In the genomic region with DNA sequence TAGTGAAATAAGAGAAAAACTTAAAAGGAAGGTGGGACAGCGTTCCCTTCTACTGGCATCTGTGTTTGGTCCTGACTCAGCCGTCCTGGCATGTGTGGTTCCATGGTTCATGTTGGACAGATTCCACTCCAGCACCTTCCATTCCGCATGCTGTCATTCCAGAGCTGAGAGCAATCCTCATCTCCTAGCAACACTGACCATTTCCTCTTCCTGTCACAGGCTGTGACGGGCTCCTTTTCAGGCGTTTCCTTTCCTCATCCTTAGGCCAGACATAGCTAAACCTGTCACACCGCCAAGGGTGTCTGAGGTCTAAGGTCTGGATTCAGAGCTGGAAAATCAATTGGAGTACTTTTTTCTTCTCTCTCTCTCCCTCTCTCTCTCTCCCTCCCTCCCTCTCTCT, we compare ENCODE assay signal across 12 mouse cellular contexts. TPM values are rescaled to one million over a fixed set of nuclear protein-coding genes. Genes with fewer than 3 reads are reported as not detected.
DNase-seq lines count a peak whose midpoint lies in the region; ATAC-seq and TF ChIP-seq lines count a peak whose summit lies in the region.
"Had no signal": no experiment of that assay in that cellular context is flagged by ENCODE, and none has a peak within 500 bp of the region (broad histone marks: within the 10 kb centered on the region; RNA-seq: fewer than 3 reads in every experiment).

No protein-coding gene starts in this region.

- peak; percentile 24 for DNase-seq in liver, adult 2 months (ENCODE audit: extremely low read depth, low read depth, low spot score)
- peak; percentile 98 for DNase-seq in heart, adult 11 months
- DNase-seq in kidney, adult 9 months: peak; percentile 53
- DNase-seq: cerebellum, adult 8-10 months had no signal

- H3K36me3 ChIP-seq in liver, adult 2 months (ENCODE audit: control insufficient read depth, insufficient read depth, low read length): no peaks in the 10 kb centered on the region
- no peaks in the 10 kb centered on the region for H3K36me3 ChIP-seq in liver, embryonic 12.5 days
- no peaks in the 10 kb centered on the region for H3K36me3 ChIP-seq in myocyte (ENCODE audit: control insufficient read depth, insufficient read depth)
- H3K36me3 ChIP-seq in midbrain, embryonic 13.5 days: no peaks in the 10 kb centered on the region
- H3K36me3 ChIP-seq: neural tube, embryonic 12.5 days had no signal

- H3K27ac ChIP-seq in liver, adult 2 months (replicated peaks; ENCODE audit: insufficient read depth, low read depth, low read length): no peak overlapping the region
- no peak overlapping the region for H3K27ac ChIP-seq in liver, embryonic 12.5 days
- H3K27ac ChIP-seq in midbrain, embryonic 13.5 days: no peak overlapping the region
- H3K27ac ChIP-seq: liver, embryonic 14.5 days; neural tube, embryonic 12.5 days had no signal

- H3K4me1 ChIP-seq in liver, adult 2 months (ENCODE audit: control insufficient read depth, insufficient read depth, low read length): no peaks in the 10 kb centered on the region
- H3K4me1 ChIP-seq in liver, embryonic 12.5 days: no peaks in the 10 kb centered on the region
- H3K4me1 ChIP-seq in midbrain, embryonic 13.5 days (replicated peaks): no peaks in the 10 kb centered on the region
- H3K4me1 ChIP-seq: neural tube, embryonic 12.5 days had no signal

- H3K9ac ChIP-seq in liver, adult 2 months (ENCODE audit: low read depth, low read length): no peak overlapping the region
- H3K9ac ChIP-seq in liver, embryonic 12.5 days: no peak overlapping the region
- H3K9ac ChIP-seq in midbrain, embryonic 13.5 days (replicated peaks): no peak overlapping the region
- H3K9ac ChIP-seq: liver, embryonic 14.5 days; neural tube, embryonic 12.5 days had no signal

- TF ChIP-seq POLR2A in liver, adult 2 months (IDR thresholded peaks at IDR 0.05; ENCODE audit: extremely low read depth, insufficient read depth, low read length): no peak
- TF ChIP-seq POLR2A in myocyte (IDR thresholded peaks at IDR 0.05; ENCODE audit: insufficient read length, low read depth): no peak

- H3K79me2 ChIP-seq in liver, adult 2 months (ENCODE audit: control insufficient read depth, insufficient read depth, low read length): no peaks in the 10 kb centered on the region
- H3K79me2 ChIP-seq in myocyte (ENCODE audit: control insufficient read depth, insufficient read depth): no peaks in the 10 kb centered on the region

- H3K4me2 ChIP-seq in liver, embryonic 12.5 days: no peak overlapping the region
- H3K4me2 ChIP-seq in myocyte (ENCODE audit: low read depth): peak overlapping the region; percentile 31
- no peak overlapping the region for H3K4me2 ChIP-seq in midbrain, embryonic 13.5 days (replicated peaks)
- H3K4me2 ChIP-seq: neural tube, embryonic 12.5 days had no signal

- no peaks in the 10 kb centered on the region for H3K27me3 ChIP-seq in liver, adult 2 months (ENCODE audit: control insufficient read depth, insufficient read depth, low read length)
- H3K27me3 ChIP-seq in liver, embryonic 12.5 days (replicated peaks): no peaks in the 10 kb centered on the region
- no peaks in the 10 kb centered on the region for H3K27me3 ChIP-seq in myocyte (ENCODE audit: control insufficient read depth, insufficient read depth, insufficient read length)
- no peaks in the 10 kb centered on the region for H3K27me3 ChIP-seq in midbrain, embryonic 13.5 days
- H3K27me3 ChIP-seq: neural tube, embryonic 12.5 days had no signal

- 57% methylated on average over 6 of the region's 6 CpGs for WGBS in liver, adult 2 months
- 28% methylated on average over 6 of the region's 6 CpGs for WGBS in liver, embryonic 12.5 days (ENCODE audit: insufficient replicate concordance)
- 66% methylated on average over 6 of the region's 6 CpGs for WGBS in midbrain, embryonic 13.5 days

- no peak overlapping the region for H3K4me3 ChIP-seq in liver, adult 2 months (ENCODE audit: insufficient read depth, low read depth, low read length)
- no peak overlapping the region for H3K4me3 ChIP-seq in liver, embryonic 12.5 days
- no peak overlapping the region for H3K4me3 ChIP-seq in myocyte
- H3K4me3 ChIP-seq in midbrain, embryonic 13.5 days (replicated peaks): no peak overlapping the region
- H3K4me3 ChIP-seq: neural tube, embryonic 12.5 days had no signal

- ATAC-seq in liver, embryonic 12.5 days: no peak
- no peak for ATAC-seq in erythroblast, adult 5-6 weeks (replicated peaks; ENCODE audit: low FRiP score, poor library complexity, severe bottlenecking)
- no peak for ATAC-seq in granulocyte monocyte progenitor cell, adult 5-6 weeks (replicated peaks; ENCODE audit: poor library complexity, severe bottlenecking)
- no peak for ATAC-seq in midbrain, embryonic 13.5 days

- H3ac ChIP-seq in myocyte (ENCODE audit: control insufficient read depth, insufficient read length): no peak overlapping the region

- H3K9me3 ChIP-seq in liver, embryonic 12.5 days (replicated peaks): no peaks in the 10 kb centered on the region
- no peaks in the 10 kb centered on the region for H3K9me3 ChIP-seq in midbrain, embryonic 13.5 days
- H3K9me3 ChIP-seq: neural tube, embryonic 12.5 days had no signal

- no peak for TF ChIP-seq CTCF in liver, adult 2 months (IDR thresholded peaks at IDR 0.05; ENCODE audit: low read depth, low read length)

TF ChIP-seq in myocyte, 11 proteins besides CTCF, POLR2A, EP300 and RAD21:
- no peak for TF ChIP-seq SRF (IDR thresholded peaks at IDR 0.05; ENCODE audit: control insufficient read depth, insufficient read length, low read depth)
- TF ChIP-seq CEBPB (IDR thresholded peaks at IDR 0.05; ENCODE audit: insufficient read depth, poor library complexity, severe bottlenecking): no peak
- TF ChIP-seq TCF3 (IDR thresholded peaks at IDR 0.05; ENCODE audit: insufficient read length, low read depth): no peak
- no peak for TF ChIP-seq POLR2AphosphoS2 (IDR thresholded peaks at IDR 0.05; ENCODE audit: insufficient read length, low read depth)
- TF ChIP-seq E2F4 (IDR thresholded peaks at IDR 0.05; ENCODE audit: insufficient read depth): no peak
- no peak for TF ChIP-seq MYOG (IDR thresholded peaks at IDR 0.05; ENCODE audit: control insufficient read depth in 1 of 3, insufficient read depth in 1 of 3, insufficient read length in 2 of 3, low read depth in 2 of 3)
- no peak for TF ChIP-seq MYOD1 (IDR thresholded peaks at IDR 0.05; ENCODE audit: control insufficient read depth in 1 of 3, insufficient read length in 2 of 3, low read depth in 2 of 3)
- no peak for TF ChIP-seq USF1 (IDR thresholded peaks at IDR 0.05; ENCODE audit: low read depth)
- no peak for TF ChIP-seq TCF12 (IDR thresholded peaks at IDR 0.05; ENCODE audit: insufficient read depth, poor library complexity, severe bottlenecking)
- TF ChIP-seq MAX (IDR thresholded peaks at IDR 0.05; ENCODE audit: low read depth): no peak
- no peak for TF ChIP-seq REST (IDR thresholded peaks at IDR 0.05; ENCODE audit: insufficient read depth, insufficient read length)
TF ChIP-seq in myocyte: peak in this region for 0.

RNA-seq across cellular contexts. Expression of a gene that starts 40.5 kb away (rescaled TPM):
- 0.55 and 0.67 TPM in 2 replicates for total RNA-seq in liver, adult 2 months (2014; rRNA removed)
- 0.28 and 0.34 TPM in 2 replicates for polyA plus RNA-seq in liver, adult 2 months (2012; rRNA removed)
- 1.5 and 2.0 TPM in 2 replicates for polyA plus RNA-seq in liver, embryonic 12.5 days (2016; fragmentation: Nextera tagmentation; extraction: Ambion mirVana)
- 0.88 TPM for polyA plus RNA-seq in myocyte (2012; fragmentation: generic; extraction: Trizol)
- total RNA-seq in erythroblast, adult 5-6 weeks (2015; ENCODE audit: low replicate concordance): 0.42 TPM in 1 of 2 replicates, not detected in the other
- total RNA-seq in erythroblast, adult 5-6 weeks (2017; ENCODE audit: low replicate concordance): not detected in 2 replicates
- not detected in 2 replicates for total RNA-seq in granulocyte monocyte progenitor cell, adult 5-6 weeks (2014; fragmentation: Nextera tagmentation)
- not detected in 2 replicates for total RNA-seq in granulocyte monocyte progenitor cell, adult 5-6 weeks (2017)
- polyA plus RNA-seq in midbrain, embryonic 13.5 days (2015; fragmentation: Nextera tagmentation; extraction: Ambion mirVana): 0.13 and 0.36 TPM in 2 replicates
- total RNA-seq: MEL had no signal

Comparison
In these comparisons a context has a peak if more than half of its experiments do, and no peak if none do; other contexts are left out.
1. DNase-seq: peak in every context shown above with its lines; median percentile 98 in heart, adult 11 months; 53 in kidney, adult 9 months; 24 in liver, adult 2 months.